Mouse (Mus musculus) heart, embryonic 10.5 days (tissue): ENCODE measurements around the gene Tmco5b. TPM values are rescaled to one million over a fixed set of nuclear protein-coding genes. Genes with fewer than 3 reads are reported as not detected.

Source experiments
- DNase-seq: peaks from one replicate; pipeline ENCODE4 v3.0.0-alpha.2; 2017; ENCODE audit warnings: low spot score
- H3K27ac ChIP-seq: fragments of 300-500 bp; sonication (generic); 2 replicates; pipeline ENCODE4 v1.5.1; 2016; ENCODE audit warnings: mild to moderate bottlenecking
- H3K27me3 ChIP-seq: fragments of 300-500 bp; sonication (generic); 2 replicates; pipeline ENCODE4 v1.6.1; 2016; ENCODE audit warnings: mild to moderate bottlenecking; ENCODE audit not compliant: poor library complexity, insufficient read depth, severe bottlenecking
- H3K36me3 ChIP-seq: fragments of 300-500 bp; sonication (generic); 2 replicates; pipeline ENCODE4 v1.6.1; 2016; ENCODE audit warnings: mild to moderate bottlenecking, moderate library complexity
- H3K4me1 ChIP-seq: fragments of 300-500 bp; sonication (generic); 2 replicates; pipeline ENCODE4 v1.6.1; 2016; ENCODE audit warnings: mild to moderate bottlenecking
- H3K4me3 ChIP-seq: fragments of 300-500 bp; sonication (generic); 2 replicates; pipeline ENCODE4 v1.5.1; 2016; ENCODE audit warnings: mild to moderate bottlenecking, moderate library complexity
- H3K9me3 ChIP-seq: fragments of 300-500 bp; sonication (generic); 2 replicates; pipeline ENCODE4 v1.6.1; 2016; ENCODE audit warnings: mild to moderate bottlenecking, moderate library complexity
- WGBS: fragments of 180-500 bp; shearing (Covaris S2); methylation state at CpG from one replicate; pipeline ENCODE4 v1.1.7; 2016; 5-methylcytosine and 5-hydroxymethylcytosine counted together
- polyA plus RNA-seq: library from polyadenylated mRNA; unstranded; fragments of >200 nt; fragmentation: Nextera tagmentation; extraction: Ambion mirVana; gene quantifications from 2 replicates; pipeline ENCODE4 v1.2.1, GENCODE M21; 2016

The Tmco5b gene
- not detected in 2 replicates for polyA plus RNA-seq

- WGBS: 76% methylated on average over 2 of the region's 2 CpGs
- DNase-seq: no peak
Measured at GRCm38 (mm10) chr2:113285432-113285831, at the start of gene Tmco5b. TSS of gene Tmco5b (plus strand) at chr2:113285732.

GRCm38 (mm10) chr2:113236993-113237392 lies 48.5 kb upstream of the Tmco5b start:
- DNase-seq: no peak
- Histone ChIP-seq H3K4me1 (no peaks in the 10 kb centered on the region), H3K9me3 (no peaks in the 10 kb centered on the region), H3K27me3 (no peaks in the 10 kb centered on the region), H3K27ac (no peak overlapping the region), H3K36me3 (no peaks in the 10 kb centered on the region), H3K4me3 (no peak overlapping the region)
- WGBS: 64% methylated on average over 1 of the region's 1 CpGs

More at GRCm38 (mm10) chr2:113285432-113285831, at the start of gene Tmco5b:
- Histone ChIP-seq H3K4me3 (no peak within 1 kb of the TSS), H3K9me3 (no peaks in the 10 kb centered on the region), H3K27me3 (no peaks in the 10 kb centered on the region), H3K27ac (no peak within 1 kb of the TSS), H3K4me1 (no peaks in the 10 kb centered on the region), H3K36me3 (no peaks in the 10 kb centered on the region)

GRCm38 (mm10) chr2:113238871-113239270 lies 46.7 kb upstream of the Tmco5b start:
- no peak for DNase-seq
- H3K27me3 ChIP-seq: no peaks in the 10 kb centered on the region
- no peaks in the 10 kb centered on the region for H3K36me3 ChIP-seq
- 79% methylated on average over 5 of the region's 5 CpGs for WGBS
- H3K9me3 ChIP-seq: no peaks in the 10 kb centered on the region
- no peaks in the 10 kb centered on the region for H3K4me1 ChIP-seq
- no peak overlapping the region for H3K27ac ChIP-seq
- no peak overlapping the region for H3K4me3 ChIP-seq

GRCm38 (mm10) chr2:113302349-113303239 lies 17.1 kb downstream of the Tmco5b start:
- Histone ChIP-seq H3K4me3 (no peak overlapping the region), H3K36me3 (no peaks in the 10 kb centered on the region), H3K9me3 (no peaks in the 10 kb centered on the region), H3K27ac (no peak overlapping the region), H3K4me1 (no peaks in the 10 kb centered on the region), H3K27me3 (peaks cover 5% of the 10 kb centered on the region; the same call in 1 of the 2 replicates)
- 37% methylated on average over 18 of the region's 18 CpGs for WGBS
- no peak for DNase-seq

GRCm38 (mm10) chr2:113303240-113303538 lies 17.7 kb downstream of the Tmco5b start:
- Histone ChIP-seq H3K4me3 (no peak overlapping the region), H3K27ac (no peak overlapping the region), H3K4me1 (no peaks in the 10 kb centered on the region), H3K9me3 (no peaks in the 10 kb centered on the region), H3K36me3 (no peaks in the 10 kb centered on the region), H3K27me3 (peaks cover 5% of the 10 kb centered on the region; the same call in 1 of the 2 replicates)
- WGBS: 70% methylated on average over 4 of the region's 4 CpGs
- no peak for DNase-seq

GRCm38 (mm10) chr2:113305339-113305738 lies 19.8 kb downstream of the Tmco5b start:
- no peak overlapping the region for H3K27ac ChIP-seq
- WGBS: 13% methylated on average over 4 of the region's 4 CpGs

GRCm38 (mm10) chr2:113311211-113311610 lies 25.7 kb downstream of the Tmco5b start:
- no peaks in the 10 kb centered on the region for H3K4me1 ChIP-seq
- WGBS: 80% methylated on average over 3 of the region's 3 CpGs
- no peak overlapping the region for H3K27ac ChIP-seq
- H3K9me3 ChIP-seq: no peaks in the 10 kb centered on the region
- no peak for DNase-seq
- no peaks in the 10 kb centered on the region for H3K36me3 ChIP-seq
- H3K27me3 ChIP-seq: no peaks in the 10 kb centered on the region
- no peak overlapping the region for H3K4me3 ChIP-seq

More at GRCm38 (mm10) chr2:113305339-113305738, 19.8 kb downstream of the Tmco5b start:
- Histone ChIP-seq H3K36me3 (no peaks in the 10 kb centered on the region), H3K4me1 (no peaks in the 10 kb centered on the region), H3K4me3 (no peak overlapping the region), H3K9me3 (no peaks in the 10 kb centered on the region), H3K27me3 (peaks cover 5% of the 10 kb centered on the region; the same call in 1 of the 2 replicates)
- no peak for DNase-seq

GRCm38 (mm10) chr2:113323016-113323415 lies 37.5 kb downstream of the Tmco5b start:
- no peak overlapping the region for H3K27ac ChIP-seq
- H3K27me3 ChIP-seq: peaks cover 4% of the 10 kb centered on the region; the same call in 1 of the 2 replicates
- no peak overlapping the region for H3K4me3 ChIP-seq
- H3K4me1 ChIP-seq: 0 out of 2 replicates have a peak, but pooled peaks cover 4% of the 10 kb centered on the region
- WGBS: 33% methylated on average over 7 of the region's 7 CpGs
- DNase-seq: no peak
- no peaks in the 10 kb centered on the region for H3K9me3 ChIP-seq
- H3K36me3 ChIP-seq: no peaks in the 10 kb centered on the region

- Histone ChIP-seq H3K36me3 (no peaks in the 10 kb centered on the region), H3K27ac (no peak overlapping the region), H3K4me1 (no peaks in the 10 kb centered on the region), H3K4me3 (no peak overlapping the region), H3K9me3 (no peaks in the 10 kb centered on the region), H3K27me3 (peaks cover 7% of the 10 kb centered on the region)
- DNase-seq: no peak
- 45% methylated on average over 9 of the region's 9 CpGs for whole genome bisulfite sequencing
Measured at GRCm38 (mm10) chr2:113333799-113334541, 48.4 kb downstream of the Tmco5b start.

GRCm38 (mm10) chr2:113335561-113336294 lies 50.2 kb downstream of the Tmco5b start:
- H3K27ac ChIP-seq: no peak overlapping the region
- no peaks in the 10 kb centered on the region for H3K9me3 ChIP-seq
- 83% methylated on average over 3 of the region's 3 CpGs for WGBS
- no peak overlapping the region for H3K4me3 ChIP-seq
- H3K36me3 ChIP-seq: no peaks in the 10 kb centered on the region
- H3K27me3 ChIP-seq: no peaks in the 10 kb centered on the region
- no peak for DNase-seq
- H3K4me1 ChIP-seq: no peaks in the 10 kb centered on the region

- DNase-seq: no peak
- H3K27ac ChIP-seq: no peak overlapping the region
- no peaks in the 10 kb centered on the region for H3K9me3 ChIP-seq
- WGBS: 92% methylated on average over 2 of the region's 2 CpGs
- no peaks in the 10 kb centered on the region for H3K27me3 ChIP-seq
- H3K36me3 ChIP-seq: no peaks in the 10 kb centered on the region
- H3K4me1 ChIP-seq: no peaks in the 10 kb centered on the region
- no peak overlapping the region for H3K4me3 ChIP-seq
Measured at GRCm38 (mm10) chr2:113344536-113344935, 59.0 kb downstream of the Tmco5b start.
